Mouse (Mus musculus): ENCODE data around the gene Espn.

Gene Espn

GRCm38 (mm10) chr4:152151966-152152544 is at the start of gene Espn:
Gene Espn, minus strand, starts transcription at chr4:152152371.
- DNase-seq (ENCODE audit: low spot score in 2 of 2): no peak

- DNase-seq (ENCODE audit: low spot score in 2 of 2): no peak
Observed at GRCm38 (mm10) chr4:152201492-152201891, 49.3 kb upstream of the Espn start.

GRCm38 (mm10) chr4:152199617-152200016 is 47.4 kb upstream of the Espn start:
- DNase-seq (ENCODE audit: low spot score in 2 of 2): no peak

- DNase-seq (ENCODE audit: low spot score in 2 of 2): no peak
Observed at GRCm38 (mm10) chr4:152197545-152197944, 45.4 kb upstream of the Espn start.

GRCm38 (mm10) chr4:152196276-152196675 is 44.1 kb upstream of the Espn start:
- no peak for DNase-seq (ENCODE audit: low spot score in 2 of 2)

GRCm38 (mm10) chr4:152194476-152195175 is 42.5 kb upstream of the Espn start:
- DNase-seq (ENCODE audit: low spot score in 2 of 2): no peak

- no peak for DNase-seq (ENCODE audit: low spot score in 2 of 2)
Observed at GRCm38 (mm10) chr4:152192569-152192968, 40.4 kb upstream of the Espn start.

- no peak for DNase-seq (ENCODE audit: low spot score in 2 of 2)
Observed at GRCm38 (mm10) chr4:152190701-152191100, 38.5 kb upstream of the Espn start.

GRCm38 (mm10) chr4:152190096-152190653 is 38.0 kb upstream of the Espn start:
- no peak for DNase-seq (ENCODE audit: low spot score in 2 of 2)

- no peak for DNase-seq (ENCODE audit: low spot score in 2 of 2)
Observed at GRCm38 (mm10) chr4:152189691-152190090, 37.5 kb upstream of the Espn start.

GRCm38 (mm10) chr4:152189071-152189470 is 36.9 kb upstream of the Espn start:
- DNase-seq (ENCODE audit: low spot score in 2 of 2): no peak

- no peak for DNase-seq (ENCODE audit: low spot score in 2 of 2)
Observed at GRCm38 (mm10) chr4:152188651-152189050, 36.5 kb upstream of the Espn start.

- no peak for DNase-seq (ENCODE audit: low spot score in 2 of 2)
Observed at GRCm38 (mm10) chr4:152187142-152187541, 35.0 kb upstream of the Espn start.

- no peak for DNase-seq (ENCODE audit: low spot score in 2 of 2)
Observed at GRCm38 (mm10) chr4:152186205-152187082, 34.3 kb upstream of the Espn start.

- no peak for DNase-seq (ENCODE audit: low spot score in 2 of 2)
Observed at GRCm38 (mm10) chr4:152185510-152186204, 33.5 kb upstream of the Espn start.

- no peak for DNase-seq (ENCODE audit: low spot score in 2 of 2)
Observed at GRCm38 (mm10) chr4:152185137-152185509, 33.0 kb upstream of the Espn start.

- DNase-seq (ENCODE audit: low spot score in 2 of 2): no peak
Observed at GRCm38 (mm10) chr4:152184353-152185035, 32.3 kb upstream of the Espn start.

GRCm38 (mm10) chr4:152182205-152182604 is 30.0 kb upstream of the Espn start:
- DNase-seq (ENCODE audit: low spot score in 2 of 2): no peak

GRCm38 (mm10) chr4:152179946-152180660 is 27.9 kb upstream of the Espn start:
- DNase-seq (ENCODE audit: low spot score in 2 of 2): no peak

GRCm38 (mm10) chr4:152178916-152179705 is 26.9 kb upstream of the Espn start:
- DNase-seq (ENCODE audit: low spot score in 2 of 2): no peak

Data from frontal cortex, postnatal 25 days (tissue).